Mouse (Mus musculus): ENCODE results near the gene Zbtb17. TPM values are rescaled to one million over a fixed set of nuclear protein-coding genes. Genes with fewer than 3 reads are reported as not detected.

Zbtb17 gene
- polyA plus RNA-seq, 1 experiment from 2014 or later: 25.3 TPM

DNA sequence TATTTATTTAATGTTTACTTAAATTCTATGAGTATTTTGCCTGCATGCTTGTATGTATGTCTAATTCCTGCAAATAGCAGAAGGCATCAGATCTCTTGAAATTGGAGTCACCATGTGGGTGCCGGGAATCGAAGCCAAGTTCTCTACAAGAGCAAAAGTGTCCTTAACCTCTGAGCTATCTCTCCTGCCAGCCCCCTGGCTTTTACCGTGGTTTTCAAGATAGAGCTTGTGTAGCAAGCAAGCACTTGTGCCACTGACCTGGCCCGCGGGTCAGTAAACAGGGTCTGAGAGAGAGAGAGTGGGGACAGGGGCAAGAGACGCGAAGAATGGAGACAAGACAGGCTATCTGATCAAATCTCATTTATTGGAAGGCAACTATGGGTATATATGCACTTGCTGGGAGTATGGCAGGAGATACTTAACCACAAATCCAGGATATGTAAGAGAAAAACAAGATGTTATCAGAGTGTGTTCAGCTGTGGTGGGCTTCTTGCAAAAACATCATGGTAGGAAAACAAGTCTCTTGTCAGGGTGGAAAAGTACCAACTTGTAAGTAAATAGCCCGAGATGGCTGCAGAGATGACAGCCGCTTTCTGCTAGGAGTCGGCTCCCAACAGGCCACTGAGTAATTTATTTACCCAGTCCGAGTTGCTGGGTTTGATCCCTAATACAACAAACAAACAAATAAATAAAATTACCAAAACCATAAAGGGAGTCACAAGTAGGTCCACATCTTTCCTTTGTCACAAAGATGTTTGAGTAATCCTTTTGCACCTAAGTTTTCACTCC is 619 bp upstream of the Zbtb17 start:
- H3K4me2 ChIP-seq: peak overlapping the region; percentile 93
- 0 out of 2 replicates have a peak, but pooled peaks have one; percentile 9 for ATAC-seq (ENCODE audit: insufficient number of reproducible peaks, low FRiP score)
- no peaks in the 10 kb centered on the region for H3K27me3 ChIP-seq (replicated peaks)
- H3K36me3 ChIP-seq: peaks cover 20% of the 10 kb centered on the region
- 40% methylated on average over 11 of the region's 11 CpGs for WGBS
- H3K4me1 ChIP-seq (replicated peaks): peaks cover 24% of the 10 kb centered on the region
- H3K9ac ChIP-seq: peak overlapping the region; percentile 98
- H3K4me3 ChIP-seq: peak overlapping the region; percentile 100
- no peak overlapping the region for H3K27ac ChIP-seq (ENCODE audit: poor library complexity, severe bottlenecking)
- no peaks in the 10 kb centered on the region for H3K9me3 ChIP-seq (replicated peaks)

DNA sequence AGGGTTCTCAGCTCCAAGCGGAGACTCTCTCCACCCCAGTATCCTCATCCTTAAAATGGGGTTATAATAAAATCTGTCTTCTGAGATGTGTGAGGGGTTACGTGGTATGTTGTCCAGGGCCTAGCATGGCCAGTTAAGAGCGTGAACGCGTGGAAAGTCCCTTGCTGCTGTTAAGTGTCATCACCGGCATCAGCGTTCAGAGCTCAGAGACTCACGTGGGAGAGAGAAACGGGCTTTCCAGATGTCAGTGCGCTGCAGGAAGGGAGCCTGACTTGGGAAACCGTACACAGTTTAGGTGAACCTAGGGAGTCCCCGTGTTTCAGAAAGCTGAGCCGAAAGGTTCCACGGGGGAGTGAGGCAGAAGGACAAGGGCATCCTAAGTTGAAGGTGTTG is 870 bp downstream of the Zbtb17 start:
- H3K9ac ChIP-seq: peak overlapping the region; percentile 98
- H3K9me3 ChIP-seq (replicated peaks): no peaks in the 10 kb centered on the region
- no peaks in the 10 kb centered on the region for H3K27me3 ChIP-seq (replicated peaks)
- H3K4me1 ChIP-seq (replicated peaks): peaks cover 24% of the 10 kb centered on the region
- peaks cover 34% of the 10 kb centered on the region for H3K36me3 ChIP-seq
- no peak for ATAC-seq (ENCODE audit: insufficient number of reproducible peaks, low FRiP score)
- peak overlapping the region; percentile 100 for H3K4me3 ChIP-seq
- H3K27ac ChIP-seq (ENCODE audit: poor library complexity, severe bottlenecking): no peak overlapping the region
- 15% methylated on average over 14 of the region's 14 CpGs for WGBS
- H3K4me2 ChIP-seq: peak overlapping the region; percentile 93

DNA sequence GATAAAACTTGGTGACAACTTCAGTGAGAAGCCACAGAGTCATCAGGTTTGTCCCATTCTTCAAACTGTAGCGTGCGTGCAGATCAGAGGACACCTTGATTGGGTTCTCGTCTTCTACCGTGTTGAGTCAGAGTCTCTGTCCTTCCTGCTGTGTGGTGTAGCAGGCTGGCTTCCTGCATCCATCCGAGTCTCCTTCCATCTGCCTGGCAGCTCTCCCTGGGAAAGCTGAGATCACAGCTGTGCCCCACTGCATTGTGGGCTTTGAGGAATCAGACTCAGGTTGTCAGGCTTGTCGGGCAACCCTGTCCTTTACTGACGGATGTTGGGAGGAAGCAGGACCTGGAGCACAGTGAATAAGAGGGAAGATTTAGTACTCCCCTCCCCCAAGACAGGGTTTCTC is 1.8 kb downstream of the Zbtb17 start:
- WGBS: 68% methylated on average over 7 of the region's 7 CpGs
- no peak overlapping the region; the same call in 1 of the 2 replicates for H3K9ac ChIP-seq
- peaks cover 35% of the 10 kb centered on the region for H3K36me3 ChIP-seq
- H3K27me3 ChIP-seq (replicated peaks): no peaks in the 10 kb centered on the region
- no peak for ATAC-seq (ENCODE audit: insufficient number of reproducible peaks, low FRiP score)
- H3K9me3 ChIP-seq (replicated peaks): no peaks in the 10 kb centered on the region
- no peak overlapping the region for H3K4me2 ChIP-seq
- no peak overlapping the region for H3K4me3 ChIP-seq
- no peak overlapping the region for H3K27ac ChIP-seq (ENCODE audit: poor library complexity, severe bottlenecking)
- H3K4me1 ChIP-seq (replicated peaks): peaks cover 26% of the 10 kb centered on the region

DNA sequence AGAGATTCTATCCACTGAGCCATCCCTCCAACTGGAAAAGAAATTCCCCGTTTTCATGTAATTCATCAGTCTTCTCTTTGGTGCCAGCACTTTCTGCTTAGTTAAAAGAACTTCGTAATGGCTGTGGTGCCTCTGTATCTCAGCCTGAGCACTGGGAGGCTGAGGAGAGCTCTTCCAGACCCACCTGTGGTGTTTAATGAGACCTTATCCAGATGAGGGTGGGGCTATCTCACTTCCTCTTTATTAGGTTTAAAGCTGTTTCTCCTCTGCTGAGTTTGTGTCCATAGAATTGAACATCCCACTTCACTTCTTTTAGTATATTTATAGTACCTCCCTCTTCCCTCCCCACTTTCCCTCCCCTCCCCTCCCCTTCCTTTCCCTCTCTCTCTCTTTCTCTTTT is 6.8 kb downstream of the Zbtb17 start:
- no peak for ATAC-seq (ENCODE audit: insufficient number of reproducible peaks, low FRiP score)
- H3K9ac ChIP-seq: no peak overlapping the region
- H3K27ac ChIP-seq (ENCODE audit: poor library complexity, severe bottlenecking): no peak overlapping the region
- peaks cover 57% of the 10 kb centered on the region for H3K36me3 ChIP-seq
- H3K9me3 ChIP-seq (replicated peaks): no peaks in the 10 kb centered on the region
- H3K4me1 ChIP-seq (replicated peaks): peaks cover 3% of the 10 kb centered on the region; the same call in 1 of the 2 replicates
- no peak overlapping the region for H3K4me2 ChIP-seq
- H3K27me3 ChIP-seq (replicated peaks): no peaks in the 10 kb centered on the region
- H3K4me3 ChIP-seq: no peak overlapping the region
- WGBS: 88% methylated on average over 2 of the region's 2 CpGs

DNA sequence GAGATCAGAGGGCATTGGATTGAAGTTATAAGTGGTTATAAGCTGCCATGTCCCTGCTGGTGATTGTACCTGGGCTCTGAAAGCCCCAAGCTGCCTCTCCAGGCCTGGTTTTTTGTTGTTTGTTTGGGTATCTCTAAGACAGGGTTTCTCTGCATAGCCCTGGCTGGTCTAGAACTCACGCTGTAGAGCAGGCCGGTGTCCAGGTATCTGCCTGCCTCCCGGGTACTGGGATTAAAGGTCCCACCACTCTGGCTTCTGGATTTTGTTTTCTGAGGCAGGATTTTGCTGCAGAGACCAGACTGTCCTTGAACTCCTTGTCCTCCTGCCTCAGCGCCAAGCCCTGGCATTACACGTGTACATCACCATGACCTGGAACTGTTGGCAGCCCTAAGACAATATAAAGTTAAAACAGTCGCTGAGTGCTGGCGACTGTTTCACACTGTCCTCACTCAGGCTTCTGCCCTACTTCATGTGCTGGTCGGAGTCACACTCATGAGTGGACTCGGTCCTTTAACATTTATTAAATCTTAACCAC is 7.5 kb downstream of the Zbtb17 start:
- H3K9me3 ChIP-seq (replicated peaks): no peaks in the 10 kb centered on the region
- H3K9ac ChIP-seq: no peak overlapping the region
- ATAC-seq (ENCODE audit: insufficient number of reproducible peaks, low FRiP score): no peak
- no peak overlapping the region for H3K4me3 ChIP-seq
- H3K4me2 ChIP-seq: no peak overlapping the region
- 88% methylated on average over 9 of the region's 9 CpGs for WGBS
- H3K4me1 ChIP-seq (replicated peaks): 0 out of 2 replicates have a peak, but pooled peaks cover 2% of the 10 kb centered on the region
- no peak overlapping the region for H3K27ac ChIP-seq (ENCODE audit: poor library complexity, severe bottlenecking)
- no peaks in the 10 kb centered on the region for H3K27me3 ChIP-seq (replicated peaks)
- peaks cover 54% of the 10 kb centered on the region for H3K36me3 ChIP-seq

DNA sequence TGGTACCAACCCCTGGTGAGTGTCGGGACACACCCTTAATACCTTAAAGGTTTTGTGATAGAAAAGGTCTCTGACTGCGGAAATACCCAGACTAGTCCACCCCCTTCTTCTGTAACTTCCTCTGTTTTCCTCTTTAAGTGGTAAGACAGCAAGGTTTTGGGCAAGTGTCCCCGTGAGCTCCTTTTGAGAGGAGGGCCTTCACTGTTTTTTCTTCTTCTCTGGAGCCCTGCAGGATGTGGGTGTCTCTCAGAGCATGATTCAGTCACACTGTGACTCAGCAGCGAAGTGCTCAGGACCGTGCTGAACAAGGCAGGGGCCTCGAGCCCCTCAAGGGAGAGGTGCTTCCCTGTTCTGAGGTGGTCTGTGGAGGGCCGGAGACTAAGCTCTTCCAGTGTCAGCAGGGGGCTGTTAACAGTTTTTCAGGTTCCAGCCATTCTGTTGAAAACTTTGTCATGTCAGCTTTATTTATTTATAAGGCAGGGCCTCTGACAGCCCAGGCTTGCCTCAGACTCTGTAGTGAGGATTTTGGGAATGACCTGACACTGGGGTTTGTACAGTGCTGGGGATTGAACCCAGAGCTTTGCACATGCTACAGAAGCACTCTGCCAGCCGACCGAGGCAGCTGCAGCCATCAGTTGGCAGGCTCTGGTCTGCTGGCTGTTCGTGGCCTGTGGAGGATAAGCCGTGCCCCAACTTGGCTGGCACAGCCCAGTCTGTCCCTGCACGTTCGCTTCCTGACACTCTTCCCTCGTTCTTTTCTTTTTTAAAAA is 10.3 kb downstream of the Zbtb17 start:
- Histone ChIP-seq H3K27me3 (replicated peaks) (no peaks in the 10 kb centered on the region), H3K4me1 (replicated peaks) (peaks cover 20% of the 10 kb centered on the region), H3K27ac (ENCODE audit: poor library complexity, severe bottlenecking) (no peak overlapping the region), H3K36me3 (peaks cover 32% of the 10 kb centered on the region), H3K9me3 (replicated peaks) (no peaks in the 10 kb centered on the region), H3K4me2 (no peak overlapping the region), H3K9ac (0 out of 2 replicates have a peak overlapping the region, but pooled peaks have one; percentile 25), H3K4me3 (no peak overlapping the region)
- ATAC-seq (ENCODE audit: insufficient number of reproducible peaks, low FRiP score): no peak
- 76% methylated on average over 14 of the region's 14 CpGs for WGBS

DNA sequence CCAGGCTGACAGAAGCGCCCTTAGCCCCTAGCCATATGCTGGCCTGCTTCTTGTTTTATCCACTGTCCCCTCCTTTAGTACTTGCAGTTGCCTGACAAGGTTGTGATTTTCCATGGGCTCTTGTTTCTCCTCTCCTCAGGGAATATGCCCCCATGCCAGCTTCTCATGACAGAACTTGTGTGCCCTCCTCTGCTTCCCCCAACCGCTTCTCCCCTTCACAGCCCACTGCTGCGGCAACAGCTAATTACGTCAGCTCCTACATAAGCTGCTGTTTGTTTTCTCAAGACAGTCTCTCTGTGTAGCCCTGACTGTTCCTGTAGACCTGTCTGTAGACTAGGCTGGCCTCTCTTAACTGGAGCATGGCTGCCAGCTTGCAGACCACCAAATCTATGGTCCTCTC is 11.1 kb downstream of the Zbtb17 start:
- no peak overlapping the region for H3K4me2 ChIP-seq
- peaks cover 20% of the 10 kb centered on the region for H3K4me1 ChIP-seq (replicated peaks)
- H3K27ac ChIP-seq (ENCODE audit: poor library complexity, severe bottlenecking): no peak overlapping the region
- 90% methylated on average over 4 of the region's 4 CpGs for WGBS
- no peak for ATAC-seq (ENCODE audit: insufficient number of reproducible peaks, low FRiP score)
- H3K36me3 ChIP-seq: peaks cover 32% of the 10 kb centered on the region
- no peaks in the 10 kb centered on the region for H3K9me3 ChIP-seq (replicated peaks)
- H3K27me3 ChIP-seq (replicated peaks): no peaks in the 10 kb centered on the region
- no peak overlapping the region for H3K9ac ChIP-seq
- no peak overlapping the region for H3K4me3 ChIP-seq

DNA sequence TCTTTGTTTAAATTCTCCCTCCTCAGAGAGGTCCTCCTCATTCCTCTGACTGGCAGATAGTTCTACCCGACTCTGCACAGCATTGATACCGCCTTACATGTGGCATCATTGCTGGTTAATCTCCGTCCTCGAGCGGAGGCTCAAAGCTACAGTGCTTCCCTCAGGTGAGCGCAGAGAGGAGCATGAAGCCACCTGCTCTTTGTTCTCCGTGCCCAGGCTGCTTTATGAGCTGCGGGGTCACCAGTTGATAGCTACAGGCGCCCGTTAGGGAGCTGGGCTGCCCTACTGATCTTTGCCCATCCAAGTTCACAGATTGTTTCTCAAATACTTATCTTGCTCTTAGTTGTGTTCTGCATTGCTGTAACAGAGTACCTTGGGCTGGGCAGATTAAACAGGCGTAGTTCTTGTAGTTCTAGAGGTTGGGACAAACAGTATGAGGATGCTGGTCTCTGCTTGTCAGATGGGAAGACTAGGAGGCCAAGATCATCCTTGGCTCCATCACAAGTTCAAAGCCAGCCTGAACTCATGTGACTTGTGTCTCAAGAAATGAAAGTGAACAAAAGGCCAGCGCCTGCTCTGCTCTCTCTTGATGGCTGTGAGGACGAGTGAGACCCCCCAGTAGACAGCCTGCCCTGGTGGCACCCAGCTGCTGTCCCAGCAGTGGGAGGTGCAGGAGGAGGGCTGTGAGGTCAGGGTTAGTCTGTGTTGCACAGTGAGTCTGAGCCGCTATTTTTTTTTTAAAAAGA is 11.9 kb downstream of the Zbtb17 start:
- no peak for ATAC-seq (ENCODE audit: insufficient number of reproducible peaks, low FRiP score)
- no peaks in the 10 kb centered on the region for H3K9me3 ChIP-seq (replicated peaks)
- WGBS: 92% methylated on average over 14 of the region's 14 CpGs
- H3K9ac ChIP-seq: no peak overlapping the region
- peaks cover 17% of the 10 kb centered on the region for H3K4me1 ChIP-seq (replicated peaks)
- no peak overlapping the region for H3K4me2 ChIP-seq
- no peak overlapping the region for H3K27ac ChIP-seq (ENCODE audit: poor library complexity, severe bottlenecking)
- H3K4me3 ChIP-seq: no peak overlapping the region
- no peaks in the 10 kb centered on the region for H3K27me3 ChIP-seq (replicated peaks)
- H3K36me3 ChIP-seq: peaks cover 32% of the 10 kb centered on the region

DNA sequence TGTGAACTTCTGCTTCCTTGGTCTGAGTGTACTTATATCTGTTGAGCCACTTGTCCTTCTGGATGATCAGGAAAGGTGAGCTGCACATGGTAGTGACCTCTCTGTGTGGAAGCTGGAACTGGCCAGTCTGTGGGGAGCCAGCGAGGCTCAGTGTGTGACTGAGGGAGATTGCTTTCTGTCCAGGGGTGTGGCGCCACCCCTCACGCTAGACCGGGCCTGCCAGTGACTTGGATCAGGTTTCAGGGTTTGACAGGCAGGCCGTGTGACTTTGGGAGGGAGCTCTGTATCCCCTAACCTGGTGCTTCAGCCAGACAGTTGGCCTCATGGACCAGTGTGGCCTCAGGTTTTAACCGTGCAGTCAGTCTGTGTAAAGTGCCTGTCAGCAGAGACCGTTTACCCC is 13.8 kb downstream of the Zbtb17 start:
- no peak overlapping the region for H3K4me2 ChIP-seq
- no peaks in the 10 kb centered on the region for H3K9me3 ChIP-seq (replicated peaks)
- no peak overlapping the region for H3K9ac ChIP-seq
- WGBS: 18% methylated on average over 7 of the region's 7 CpGs
- peaks cover 29% of the 10 kb centered on the region for H3K36me3 ChIP-seq
- peak; percentile 49; the same call in 1 of the 2 replicates for ATAC-seq (ENCODE audit: insufficient number of reproducible peaks, low FRiP score)
- H3K27ac ChIP-seq (ENCODE audit: poor library complexity, severe bottlenecking): peak overlapping the region; percentile 64
- H3K4me1 ChIP-seq (replicated peaks): peaks cover 17% of the 10 kb centered on the region
- H3K4me3 ChIP-seq: no peak overlapping the region
- H3K27me3 ChIP-seq (replicated peaks): no peaks in the 10 kb centered on the region

DNA sequence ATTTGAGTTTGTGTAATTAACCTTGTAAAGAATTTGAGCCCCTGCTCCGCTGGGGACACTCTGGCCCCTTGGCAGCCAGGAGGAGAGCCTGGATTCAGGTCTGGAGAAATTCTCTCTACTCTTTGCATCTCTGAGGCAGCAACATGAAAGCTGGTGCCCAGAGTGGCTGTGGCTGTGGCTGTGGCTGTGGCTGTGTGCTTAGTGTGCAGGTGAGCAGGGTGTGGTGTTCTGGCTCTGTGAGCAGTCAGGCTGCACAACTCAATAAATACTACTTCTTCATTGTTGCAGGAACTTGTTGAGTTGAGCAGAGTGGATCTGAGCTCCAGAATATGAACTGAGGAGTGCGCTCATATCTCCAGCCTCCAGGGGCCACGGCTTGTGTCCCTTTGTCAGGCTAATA is 14.4 kb downstream of the Zbtb17 start:
- H3K4me2 ChIP-seq: no peak overlapping the region
- no peak overlapping the region for H3K4me3 ChIP-seq
- no peaks in the 10 kb centered on the region for H3K27me3 ChIP-seq (replicated peaks)
- no peak overlapping the region for H3K9ac ChIP-seq
- H3K27ac ChIP-seq (ENCODE audit: poor library complexity, severe bottlenecking): peak overlapping the region; percentile 14; the same call in 1 of the 2 replicates
- peaks cover 17% of the 10 kb centered on the region for H3K4me1 ChIP-seq (replicated peaks)
- WGBS: 68% methylated on average over 3 of the region's 3 CpGs
- ATAC-seq (ENCODE audit: insufficient number of reproducible peaks, low FRiP score): no peak
- H3K9me3 ChIP-seq (replicated peaks): no peaks in the 10 kb centered on the region
- H3K36me3 ChIP-seq: peaks cover 33% of the 10 kb centered on the region
